Mouse (Mus musculus) erythroblast, embryonic 14.5 days (primary cell): ENCODE measurements around the gene Dnm3. TPM values are rescaled to one million over a fixed set of nuclear protein-coding genes. Genes with fewer than 3 reads are reported as not detected.

Experiments used
- H3K27me3 ChIP-seq: 2 replicates; pipeline ENCODE4 v1.6.1; 2012; ENCODE audit warnings: inconsistent platforms; ENCODE audit not compliant: control insufficient read depth
- H3K36me3 ChIP-seq: 2 replicates; pipeline ENCODE4 v1.6.1; 2012; ENCODE audit warnings: mild to moderate bottlenecking, inconsistent platforms; ENCODE audit not compliant: control insufficient read depth
- H3K4me1 ChIP-seq: 2 replicates; pipeline ENCODE4 v1.6.1; 2012; ENCODE audit warnings: inconsistent platforms; ENCODE audit not compliant: control insufficient read depth
- H3K4me3 ChIP-seq: replicated peaks from 2 replicates; pipeline ENCODE3; 2012; ENCODE audit warnings: moderate library complexity, mild to moderate bottlenecking, inconsistent platforms
- H3K9me3 ChIP-seq: 2 replicates; pipeline ENCODE4 v1.6.1; 2012; ENCODE audit warnings: low read length, inconsistent platforms, mixed read lengths; ENCODE audit not compliant: control insufficient read depth
- GATA1 ChIP-seq: IDR thresholded peaks from 2 replicates; pipeline ENCODE4 v1.6.1; 2012; ENCODE audit warnings: low read length, inconsistent platforms, mixed read lengths
- TAL1 ChIP-seq: IDR thresholded peaks from 3 replicates; pipeline ENCODE4 v1.6.1; 2012; ENCODE audit warnings: low read length, inconsistent platforms, mixed read lengths
- polyA plus RNA-seq: library from polyadenylated mRNA; stranded (reverse); fragments of >175 nt; gene quantifications from 2 replicates; pipeline ENCODE4 v1.2.3, GENCODE M21; 2012

Dnm3 gene
- polyA plus RNA-seq, 1 experiment, result 0.01 TPM

DNA sequence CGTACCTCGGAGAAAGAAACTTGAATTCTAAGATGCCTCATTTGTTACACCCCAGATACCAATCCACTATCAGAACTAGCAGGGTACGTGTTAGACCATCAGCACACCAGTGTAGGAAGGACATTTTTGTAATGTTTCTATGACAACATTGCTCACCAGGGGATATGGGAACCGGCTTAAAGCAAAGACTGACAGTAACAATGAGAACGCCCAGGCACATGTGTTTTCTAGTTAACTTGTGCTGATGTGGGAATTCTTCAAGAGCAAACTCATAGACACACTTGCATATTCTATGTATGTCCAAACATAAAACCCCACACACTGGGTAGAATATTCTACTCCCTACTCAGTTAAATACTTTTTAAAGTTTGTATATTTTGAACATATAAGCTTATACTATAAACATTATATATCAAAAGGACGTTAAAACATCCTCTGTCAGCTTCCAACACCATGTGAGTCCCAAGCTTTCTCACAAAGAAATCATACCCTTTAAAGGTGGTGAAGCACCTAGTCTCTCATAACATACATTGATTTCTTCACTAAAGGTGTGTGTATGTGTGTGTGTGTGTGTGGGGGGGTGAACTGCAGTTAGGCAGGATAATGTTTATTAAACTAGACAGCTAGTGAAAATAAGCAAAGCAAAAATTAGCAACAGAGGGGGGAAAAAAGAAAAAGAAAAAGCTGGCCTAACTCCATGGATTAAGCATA is 369.0 kb downstream of the Dnm3 start:
- H3K27me3 ChIP-seq, result no peaks in the 10 kb centered on the region
- TF ChIP-seq GATA1, result no peak
- TF ChIP-seq TAL1, result no peak

DNA sequence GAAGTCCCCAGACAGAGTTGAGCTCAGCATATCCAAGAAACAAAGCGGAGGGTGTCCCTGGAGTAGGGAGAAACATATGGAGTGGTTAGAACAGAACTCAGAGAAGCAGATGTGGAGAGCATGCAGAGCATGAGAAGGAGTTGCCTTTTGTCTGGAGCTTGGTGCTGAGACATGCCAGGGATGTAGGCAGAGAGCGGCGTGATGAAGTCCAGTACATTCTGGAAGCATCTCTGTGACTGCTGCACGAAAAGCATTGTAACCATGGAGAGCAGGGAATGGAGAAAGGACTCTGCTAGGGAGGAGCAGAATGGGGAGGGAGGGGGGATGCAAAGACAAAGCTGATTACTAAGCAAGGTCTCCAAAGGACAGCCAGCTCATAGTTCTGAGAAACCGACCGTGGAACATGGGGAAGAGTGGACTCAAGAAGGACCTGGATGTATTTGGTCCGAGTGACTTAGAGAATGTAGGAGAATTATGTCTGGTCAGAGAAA is 369.6 kb downstream of the Dnm3 start:
- no peaks in the 10 kb centered on the region for H3K4me1 ChIP-seq
- no peaks in the 10 kb centered on the region for H3K27me3 ChIP-seq
- TF ChIP-seq TAL1, result no peak
- TF ChIP-seq GATA1, result no peak
- no peak overlapping the region for H3K4me3 ChIP-seq
- H3K36me3 ChIP-seq, result no peaks in the 10 kb centered on the region
- no peaks in the 10 kb centered on the region for H3K9me3 ChIP-seq

More for the DNA sequence above, 369.0 kb downstream of the Dnm3 start:
- Histone ChIP-seq H3K4me1 (no peaks in the 10 kb centered on the region), H3K36me3 (no peaks in the 10 kb centered on the region), H3K4me3 (no peak overlapping the region), H3K9me3 (no peaks in the 10 kb centered on the region)

DNA sequence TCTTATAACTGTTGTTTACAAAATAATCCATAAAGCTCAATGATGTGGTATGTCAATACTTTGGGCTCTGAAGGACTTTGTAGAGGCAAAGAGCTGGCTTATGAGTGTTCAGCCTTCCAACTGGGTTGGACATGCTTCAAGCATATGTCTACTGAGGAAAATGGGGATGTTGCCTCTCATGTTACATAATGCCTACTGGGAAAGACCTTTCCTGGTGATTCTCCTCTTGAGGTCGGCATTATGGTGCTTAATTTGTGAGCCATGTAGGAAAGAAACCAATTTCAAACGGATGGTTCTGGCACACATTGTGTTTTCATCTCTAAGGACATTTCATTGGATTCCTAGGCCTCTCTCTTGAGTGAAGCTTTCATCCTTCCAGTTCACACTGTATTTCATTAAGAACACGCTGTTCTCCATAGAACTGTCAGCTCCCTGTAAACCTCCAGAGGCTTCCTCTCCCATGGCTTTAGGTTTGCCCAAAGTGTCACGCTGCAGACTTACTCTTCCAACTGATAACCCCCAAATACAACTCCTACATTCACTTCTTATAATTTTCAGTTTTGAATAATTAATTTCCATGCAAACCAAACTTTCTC is 370.7 kb downstream of the Dnm3 start:
- H3K27me3 ChIP-seq, result no peaks in the 10 kb centered on the region
- H3K4me3 ChIP-seq, result no peak overlapping the region
- H3K4me1 ChIP-seq, result no peaks in the 10 kb centered on the region
- TF ChIP-seq TAL1 (no peak), GATA1 (no peak)
- H3K36me3 ChIP-seq, result no peaks in the 10 kb centered on the region
- H3K9me3 ChIP-seq, result no peaks in the 10 kb centered on the region

- H3K4me1 ChIP-seq, result peaks cover 6% of the 10 kb centered on the region
- H3K4me3 ChIP-seq, result no peak overlapping the region
- no peaks in the 10 kb centered on the region for H3K27me3 ChIP-seq
- no peaks in the 10 kb centered on the region for H3K9me3 ChIP-seq
- no peaks in the 10 kb centered on the region for H3K36me3 ChIP-seq
- TF ChIP-seq TAL1, result no peak
These were observed 376.6 kb downstream of the Dnm3 start for GRCm38 (mm10) chr1:162100961-162101830.

DNA sequence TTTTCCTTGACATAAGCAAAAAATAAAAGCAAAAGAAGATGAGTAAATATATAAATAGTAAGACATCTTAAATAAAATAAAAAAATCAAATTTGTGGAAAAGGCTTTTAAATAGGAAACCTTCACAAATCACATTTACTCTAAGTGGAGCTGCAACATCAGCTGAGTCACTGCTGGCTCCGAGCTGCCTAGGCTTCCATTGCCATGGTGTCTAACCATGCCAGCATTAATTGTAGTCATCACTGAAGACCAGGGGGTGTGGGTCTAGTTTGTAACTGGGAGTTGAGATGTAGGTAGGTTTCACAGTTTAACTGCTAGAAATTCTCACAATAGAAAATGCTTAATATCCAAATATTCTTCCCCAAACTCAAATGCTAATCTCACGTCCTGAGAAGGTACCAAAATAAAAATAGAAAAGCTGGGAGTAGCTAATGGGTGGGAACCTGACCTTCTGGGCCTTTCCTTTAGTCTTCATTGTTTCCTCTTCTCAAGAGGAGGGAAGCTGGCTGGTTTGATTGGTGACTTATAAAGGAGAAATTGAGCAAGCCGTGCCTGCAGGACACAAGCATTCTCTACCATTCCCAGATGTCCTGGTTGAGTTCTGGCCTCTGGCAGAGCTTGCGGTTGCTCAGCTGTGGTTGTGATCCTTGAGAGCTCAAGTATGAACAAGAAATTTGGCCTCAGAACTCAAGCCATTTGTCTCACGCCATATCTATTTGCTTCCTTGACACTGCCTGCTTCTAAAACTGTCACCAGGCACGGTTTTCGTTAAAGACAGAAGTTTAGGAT is 377.6 kb downstream of the Dnm3 start:
- Histone ChIP-seq H3K9me3 (no peaks in the 10 kb centered on the region), H3K27me3 (no peaks in the 10 kb centered on the region), H3K4me3 (no peak overlapping the region), H3K4me1 (peaks cover 6% of the 10 kb centered on the region), H3K36me3 (no peaks in the 10 kb centered on the region)
- no peak for TF ChIP-seq TAL1
- no peak for TF ChIP-seq GATA1

DNA sequence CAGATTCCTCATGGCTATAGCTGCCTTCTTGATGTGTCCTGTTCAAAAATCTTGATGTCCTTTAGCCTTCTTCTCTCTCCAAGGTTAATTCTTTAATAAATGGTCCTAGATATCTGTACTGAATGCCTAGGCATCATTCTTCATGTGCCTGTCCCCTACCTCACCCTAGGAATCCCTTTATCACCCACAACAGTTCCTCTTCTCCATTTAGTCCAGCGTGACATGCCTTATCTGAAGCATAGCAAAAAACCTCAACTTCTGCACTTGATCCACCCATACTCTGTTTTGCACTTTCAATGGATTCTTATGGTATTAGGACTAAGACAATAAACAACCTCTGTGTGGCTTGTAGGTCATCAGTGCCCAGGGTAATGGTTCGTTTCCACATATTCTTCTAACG is 378.6 kb downstream of the Dnm3 start:
- H3K4me3 ChIP-seq, result no peak overlapping the region
- H3K36me3 ChIP-seq, result no peaks in the 10 kb centered on the region
- no peaks in the 10 kb centered on the region for H3K27me3 ChIP-seq
- TF ChIP-seq GATA1 (no peak), TAL1 (no peak)
- H3K4me1 ChIP-seq, result peaks cover 6% of the 10 kb centered on the region
- H3K9me3 ChIP-seq, result no peaks in the 10 kb centered on the region

- H3K9me3 ChIP-seq, result no peaks in the 10 kb centered on the region
- no peaks in the 10 kb centered on the region for H3K36me3 ChIP-seq
- peaks cover 6% of the 10 kb centered on the region for H3K4me1 ChIP-seq
- TF ChIP-seq GATA1, result no peak
- H3K27me3 ChIP-seq, result no peaks in the 10 kb centered on the region
- no peak overlapping the region for H3K4me3 ChIP-seq
These were observed 383.1 kb downstream of the Dnm3 start for GRCm38 (mm10) chr1:162094523-162095272.

DNA sequence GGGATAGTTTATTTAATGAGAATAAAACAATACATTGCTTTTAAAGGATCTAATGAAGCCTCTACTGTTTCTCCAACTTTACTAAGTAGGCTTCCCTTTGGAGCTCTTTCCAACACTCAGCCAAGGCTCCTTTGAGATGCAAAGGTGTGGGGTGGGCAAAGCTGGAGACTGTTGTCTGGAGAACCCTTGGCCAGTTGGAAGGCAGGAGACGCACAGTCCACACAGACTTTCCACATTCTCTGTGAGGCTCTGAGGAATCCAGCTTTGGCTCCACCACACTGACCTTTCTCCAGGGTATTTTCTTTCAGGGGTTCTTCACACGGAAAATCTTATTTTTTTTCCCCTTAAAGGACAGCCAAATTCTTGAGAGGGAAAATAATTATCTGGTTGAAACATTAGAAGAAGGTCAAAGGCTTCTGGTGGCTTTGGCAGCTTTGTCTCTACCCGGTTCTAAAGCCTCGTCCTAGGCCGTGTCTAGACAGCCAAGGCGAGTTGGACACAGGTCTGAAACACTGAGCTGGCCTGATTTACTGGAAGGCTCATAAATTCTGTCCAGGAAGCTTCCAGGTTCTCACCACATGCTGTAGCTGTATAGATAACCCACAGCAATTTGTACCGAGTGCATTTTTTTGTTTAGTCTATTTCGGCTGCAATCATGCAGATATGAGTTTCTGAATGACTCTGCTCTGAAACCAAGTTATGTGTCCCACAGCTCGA is 383.9 kb downstream of the Dnm3 start:
- Histone ChIP-seq H3K36me3 (no peaks in the 10 kb centered on the region), H3K9me3 (no peaks in the 10 kb centered on the region), H3K27me3 (no peaks in the 10 kb centered on the region), H3K4me3 (no peak overlapping the region), H3K4me1 (peaks cover under 1% of the 10 kb centered on the region)
- TF ChIP-seq TAL1, result no peak
- no peak for TF ChIP-seq GATA1
